Mouse (Mus musculus) spleen, postnatal 14 days (tissue): ENCODE data around the gene Eng.

Experiments used
- DNase-seq, 2 experiments: peaks; one replicate each; pipeline ENCODE4 v3.0.0; 2021 to 2022; ENCODE audit warnings: low spot score in 2 of 2

Gene Eng

GRCm38 (mm10) chr2:32681754-32682153 is 35.4 kb downstream of the Eng start:
- no peak for DNase-seq

- no peak for DNase-seq
These were observed 36.5 kb downstream of the Eng start for GRCm38 (mm10) chr2:32682721-32683417.

- no peak for DNase-seq
These were observed 37.3 kb downstream of the Eng start for GRCm38 (mm10) chr2:32683701-32684100.

- DNase-seq: no peak
These were observed 38.5 kb downstream of the Eng start for GRCm38 (mm10) chr2:32684681-32685428.

- DNase-seq: no peak
These were observed 39.4 kb downstream of the Eng start for GRCm38 (mm10) chr2:32685807-32686206.

GRCm38 (mm10) chr2:32686640-32687039 is 40.2 kb downstream of the Eng start:
- DNase-seq: no peak

- DNase-seq: no peak
These were observed 41.2 kb downstream of the Eng start for GRCm38 (mm10) chr2:32687562-32687961.

- DNase-seq: peak; percentile 75 to 89
These were observed 43.0 kb downstream of the Eng start for GRCm38 (mm10) chr2:32689420-32689819.

- no peak for DNase-seq
These were observed 44.6 kb downstream of the Eng start for GRCm38 (mm10) chr2:32691041-32691440.

GRCm38 (mm10) chr2:32692496-32692895 is 46.1 kb downstream of the Eng start:
- DNase-seq: no peak

- no peak for DNase-seq
These were observed 46.9 kb downstream of the Eng start for GRCm38 (mm10) chr2:32693282-32693681.

- DNase-seq: peak; percentile 79 to 89
These were observed 47.5 kb downstream of the Eng start for GRCm38 (mm10) chr2:32693823-32694411.

GRCm38 (mm10) chr2:32694691-32695090 is 48.3 kb downstream of the Eng start:
- no peak for DNase-seq

GRCm38 (mm10) chr2:32699680-32700079 is 53.3 kb downstream of the Eng start:
- DNase-seq: no peak

- no peak for DNase-seq
These were observed 54.8 kb downstream of the Eng start for GRCm38 (mm10) chr2:32700966-32701743.

- no peak for DNase-seq
These were observed 56.7 kb downstream of the Eng start for GRCm38 (mm10) chr2:32703046-32703445.

- no peak for DNase-seq
These were observed 57.6 kb downstream of the Eng start, which contains the start of gene Fpgs for GRCm38 (mm10) chr2:32704021-32704421. Fpgs (minus strand) TSS chr2:32704145.

GRCm38 (mm10) chr2:32705018-32705417 is 58.6 kb downstream of the Eng start:
- DNase-seq: no peak

- no peak for DNase-seq
These were observed 60.6 kb downstream of the Eng start for GRCm38 (mm10) chr2:32706971-32707370.

- DNase-seq: peak; percentile 49 to 71
These were observed 62.2 kb downstream of the Eng start for GRCm38 (mm10) chr2:32708643-32709042.

GRCm38 (mm10) chr2:32709521-32710137 is 63.2 kb downstream of the Eng start:
- no peak for DNase-seq

GRCm38 (mm10) chr2:32710425-32710824 is 64.0 kb downstream of the Eng start:
- no peak for DNase-seq
